Mouse (Mus musculus) heart, embryonic 15.5 days (tissue): ENCODE measurements at regions not wholly inside any gene's neighbourhood (a gene's known extent, or its start where the extent isn't known, plus 50 kb on each side); places are given as distances from the start of the nearest gene placed in this dataset.

ENCODE experiments used
- ATAC-seq: fragments of 200-750 bp; cut with Nextera tagmentation; replicated peaks from 2 replicates; pipeline ENCODE4 v1.8.0; 2017; ENCODE audit warnings: low read depth, moderate TSS enrichment; ENCODE audit not compliant: insufficient number of reproducible peaks, insufficient read depth, low FRiP score
- H3K27ac ChIP-seq: fragments of 300-500 bp; sonication (generic); 2 replicates; pipeline ENCODE4 v1.5.1; 2015; ENCODE audit warnings: mild to moderate bottlenecking, inconsistent platforms
- H3K27me3 ChIP-seq: fragments of 300-500 bp; sonication (generic); 2 replicates; pipeline ENCODE4 v1.6.1; 2015; ENCODE audit warnings: inconsistent platforms
- H3K36me3 ChIP-seq: fragments of 300-500 bp; sonication (generic); 2 replicates; pipeline ENCODE4 v1.6.1; 2015; ENCODE audit warnings: mild to moderate bottlenecking, inconsistent platforms
- H3K4me1 ChIP-seq: fragments of 300-500 bp; sonication (generic); replicated peaks from 2 replicates; pipeline ENCODE4 v1.6.1; 2015; ENCODE audit warnings: inconsistent platforms
- H3K4me2 ChIP-seq: fragments of 300-500 bp; sonication (generic); 2 replicates; pipeline ENCODE4 v1.6.1; 2015; ENCODE audit warnings: inconsistent platforms, mild to moderate bottlenecking, moderate library complexity
- H3K4me3 ChIP-seq: fragments of 300-500 bp; sonication (generic); 2 replicates; pipeline ENCODE4 v1.5.1; 2015; ENCODE audit warnings: mild to moderate bottlenecking, inconsistent platforms
- H3K9ac ChIP-seq: fragments of 300-500 bp; sonication (generic); 2 replicates; pipeline ENCODE4 v1.6.1; 2015; ENCODE audit warnings: mild to moderate bottlenecking, inconsistent platforms
- H3K9me3 ChIP-seq: fragments of 300-500 bp; sonication (generic); replicated peaks from 2 replicates; pipeline ENCODE4 v1.6.1; 2016; ENCODE audit warnings: inconsistent platforms
- WGBS: fragments of 180-500 bp; shearing (Covaris S2); methylation state at CpG from one replicate; pipeline ENCODE4 v1.1.7; 2015; ENCODE audit warnings: mixed read lengths; 5-methylcytosine and 5-hydroxymethylcytosine counted together

GRCm38 (mm10) chr1:80069141-80069540 is 149.1 kb downstream of the Fam124b start:
- H3K9me3 ChIP-seq: no peaks in the 10 kb centered on the region
- H3K27me3 ChIP-seq: no peaks in the 10 kb centered on the region
- H3K4me2 ChIP-seq: no peak overlapping the region
- ATAC-seq: no peak
- H3K27ac ChIP-seq: no peak overlapping the region
- no peak overlapping the region for H3K4me3 ChIP-seq
- 69% methylated on average over 4 of the region's 4 CpGs for WGBS
- no peaks in the 10 kb centered on the region for H3K4me1 ChIP-seq
- no peak overlapping the region for H3K9ac ChIP-seq
- H3K36me3 ChIP-seq: no peaks in the 10 kb centered on the region

DNA sequence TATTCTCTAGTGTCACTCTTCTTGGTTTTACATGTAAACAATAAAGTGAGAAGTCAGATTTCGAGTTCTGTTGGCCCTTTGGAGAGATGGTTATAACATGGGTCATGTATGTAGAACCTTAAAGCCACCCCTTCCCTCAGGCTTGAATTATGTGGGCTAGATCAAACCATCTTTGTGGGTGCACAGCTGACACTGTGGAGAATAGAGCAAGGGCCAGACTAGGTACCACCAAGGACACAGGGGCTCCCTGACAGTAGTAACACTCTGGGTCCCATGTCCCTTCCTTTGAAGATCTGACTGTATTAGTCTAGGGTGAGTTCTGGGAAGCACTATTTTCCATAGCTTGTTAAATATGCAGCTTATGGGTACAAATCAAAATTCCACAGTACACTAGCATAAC is 156.2 kb downstream of the Fam124b start:
- Histone ChIP-seq H3K27ac (no peak overlapping the region), H3K36me3 (no peaks in the 10 kb centered on the region), H3K9ac (no peak overlapping the region), H3K4me1 (no peaks in the 10 kb centered on the region), H3K9me3 (no peaks in the 10 kb centered on the region), H3K4me2 (no peak overlapping the region), H3K4me3 (no peak overlapping the region), H3K27me3 (no peaks in the 10 kb centered on the region)
- ATAC-seq: no peak
- WGBS: 64% methylated on average over 1 of the region's 1 CpGs

GRCm38 (mm10) chr1:80061632-80062031 is 156.6 kb downstream of the Fam124b start:
- no peaks in the 10 kb centered on the region for H3K27me3 ChIP-seq
- ATAC-seq: no peak
- H3K27ac ChIP-seq: no peak overlapping the region
- H3K36me3 ChIP-seq: no peaks in the 10 kb centered on the region
- no peak overlapping the region for H3K4me3 ChIP-seq
- H3K9me3 ChIP-seq: no peaks in the 10 kb centered on the region
- no peak overlapping the region for H3K9ac ChIP-seq
- WGBS: 69% methylated on average over 7 of the region's 7 CpGs
- H3K4me2 ChIP-seq: no peak overlapping the region
- H3K4me1 ChIP-seq: no peaks in the 10 kb centered on the region

DNA sequence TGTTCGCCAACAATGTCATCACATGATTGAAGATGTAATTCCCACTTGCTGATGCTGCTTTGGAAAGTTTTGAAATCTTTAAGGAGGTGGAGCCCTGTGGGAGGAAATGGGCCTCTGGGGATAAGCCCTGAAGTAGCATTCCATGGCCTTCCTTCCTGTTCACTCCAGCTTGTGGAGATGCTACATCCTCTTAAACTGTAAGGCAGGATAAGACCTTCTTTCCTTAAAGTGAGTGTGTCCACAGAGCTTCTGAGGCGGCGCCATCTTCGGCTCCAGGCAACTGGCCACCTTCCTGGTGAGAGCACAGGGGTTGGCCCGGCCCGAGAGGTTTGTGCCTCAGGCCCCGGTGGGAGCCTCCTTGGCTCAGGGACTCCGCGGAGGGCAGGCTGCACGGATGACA is 173.1 kb downstream of the Fam124b start:
- Histone ChIP-seq H3K36me3 (no peaks in the 10 kb centered on the region), H3K27ac (no peak overlapping the region), H3K4me1 (no peaks in the 10 kb centered on the region), H3K4me3 (no peak overlapping the region), H3K9ac (no peak overlapping the region), H3K9me3 (no peaks in the 10 kb centered on the region), H3K27me3 (no peaks in the 10 kb centered on the region), H3K4me2 (no peak overlapping the region)
- no peak for ATAC-seq
- WGBS: 82% methylated on average over 10 of the region's 10 CpGs

DNA sequence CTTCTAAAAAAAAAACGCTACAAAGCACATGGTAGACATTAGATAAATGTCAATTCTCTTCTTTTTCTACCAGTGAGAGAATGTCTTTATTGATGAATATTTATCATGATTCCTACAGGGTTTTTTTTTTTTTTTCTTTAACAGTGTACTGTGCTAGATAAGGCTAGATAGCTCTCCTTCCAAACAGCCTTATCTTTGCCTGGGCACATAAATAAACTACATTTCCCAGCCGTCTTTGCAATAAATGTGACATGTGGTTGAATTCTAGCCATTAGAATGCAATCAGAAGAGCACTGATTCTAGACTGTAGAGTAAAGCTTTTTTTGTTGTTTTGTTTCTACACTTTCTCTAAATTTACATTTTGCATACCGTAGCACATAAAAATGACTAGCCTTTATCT is 177.9 kb downstream of the Fam124b start:
- no peak overlapping the region for H3K9ac ChIP-seq
- ATAC-seq: no peak
- WGBS: 63% methylated on average over 3 of the region's 3 CpGs
- H3K4me2 ChIP-seq: no peak overlapping the region
- H3K27me3 ChIP-seq: no peaks in the 10 kb centered on the region
- H3K4me3 ChIP-seq: no peak overlapping the region
- H3K36me3 ChIP-seq: no peaks in the 10 kb centered on the region
- H3K4me1 ChIP-seq: no peaks in the 10 kb centered on the region
- H3K9me3 ChIP-seq: no peaks in the 10 kb centered on the region
- H3K27ac ChIP-seq: no peak overlapping the region

DNA sequence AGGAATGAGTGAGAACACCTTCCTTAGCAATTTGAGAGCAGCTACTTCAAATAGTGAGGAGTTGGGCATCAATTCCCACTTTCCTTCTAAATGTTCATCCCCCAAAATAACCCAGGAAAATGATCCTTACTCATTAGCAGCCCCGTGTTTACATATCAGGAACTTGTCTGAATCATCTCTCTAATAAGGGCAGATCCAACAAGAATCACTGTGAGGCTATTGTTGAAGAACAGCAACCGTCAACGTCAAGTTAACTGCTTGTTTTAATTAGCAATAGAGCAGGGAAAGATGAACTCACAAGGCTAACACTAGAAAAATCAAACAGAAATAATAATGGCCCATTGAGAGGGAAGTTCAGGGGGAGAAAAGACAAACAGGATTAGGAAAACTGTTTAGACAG is 178.4 kb downstream of the Fam124b start:
- Histone ChIP-seq H3K27ac (no peak overlapping the region), H3K27me3 (no peaks in the 10 kb centered on the region), H3K36me3 (no peaks in the 10 kb centered on the region), H3K4me3 (no peak overlapping the region), H3K4me1 (no peaks in the 10 kb centered on the region), H3K9ac (no peak overlapping the region), H3K4me2 (no peak overlapping the region), H3K9me3 (no peaks in the 10 kb centered on the region)
- WGBS: 53% methylated on average over 3 of the region's 3 CpGs
- no peak for ATAC-seq

DNA sequence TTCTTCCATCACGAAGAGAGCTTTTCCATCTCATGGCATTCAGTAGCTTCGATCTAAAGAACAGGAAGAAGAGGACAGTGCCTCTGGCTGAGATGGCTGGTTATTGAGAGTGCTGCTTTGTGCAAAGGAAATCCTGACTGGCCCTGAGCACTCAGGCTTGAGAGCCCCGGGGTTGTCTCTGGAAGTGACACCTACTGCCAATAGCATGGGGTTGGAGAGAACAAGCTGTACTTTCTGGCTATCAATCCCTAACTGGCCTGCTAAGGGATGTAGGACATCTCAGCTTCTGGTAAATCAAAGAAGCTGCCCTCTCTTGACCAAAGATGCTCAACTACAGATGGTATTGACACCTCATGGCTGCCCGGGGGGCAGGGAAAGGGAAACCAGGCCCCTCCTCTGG is 178.2 kb upstream of the Serpine2 start:
- Histone ChIP-seq H3K4me2 (no peak overlapping the region), H3K36me3 (no peaks in the 10 kb centered on the region), H3K9me3 (no peaks in the 10 kb centered on the region), H3K4me1 (no peaks in the 10 kb centered on the region), H3K27me3 (no peaks in the 10 kb centered on the region), H3K27ac (no peak overlapping the region), H3K4me3 (no peak overlapping the region), H3K9ac (no peak overlapping the region)
- 67% methylated on average over 4 of the region's 4 CpGs for WGBS
- no peak for ATAC-seq

GRCm38 (mm10) chr1:80038059-80038458 is 177.1 kb upstream of the Serpine2 start:
- Histone ChIP-seq H3K4me3 (no peak overlapping the region), H3K36me3 (no peaks in the 10 kb centered on the region)

GRCm38 (mm10) chr1:80036436-80036835 is 175.5 kb upstream of the Serpine2 start:
- no peak overlapping the region for H3K27ac ChIP-seq
- H3K4me2 ChIP-seq: no peak overlapping the region
- 90% methylated on average over 4 of the region's 4 CpGs for WGBS
- H3K36me3 ChIP-seq: no peaks in the 10 kb centered on the region
- no peak for ATAC-seq
- peaks cover 8% of the 10 kb centered on the region for H3K4me1 ChIP-seq
- no peak overlapping the region for H3K4me3 ChIP-seq
- H3K27me3 ChIP-seq: no peaks in the 10 kb centered on the region
- H3K9me3 ChIP-seq: no peaks in the 10 kb centered on the region
- H3K9ac ChIP-seq: no peak overlapping the region

More at GRCm38 (mm10) chr1:80038059-80038458, 177.1 kb upstream of the Serpine2 start:
- ATAC-seq: no peak
- no peak overlapping the region for H3K9ac ChIP-seq
- H3K27ac ChIP-seq: no peak overlapping the region
- H3K9me3 ChIP-seq: no peaks in the 10 kb centered on the region
- no peaks in the 10 kb centered on the region for H3K4me1 ChIP-seq
- H3K4me2 ChIP-seq: no peak overlapping the region
- H3K27me3 ChIP-seq: no peaks in the 10 kb centered on the region

DNA sequence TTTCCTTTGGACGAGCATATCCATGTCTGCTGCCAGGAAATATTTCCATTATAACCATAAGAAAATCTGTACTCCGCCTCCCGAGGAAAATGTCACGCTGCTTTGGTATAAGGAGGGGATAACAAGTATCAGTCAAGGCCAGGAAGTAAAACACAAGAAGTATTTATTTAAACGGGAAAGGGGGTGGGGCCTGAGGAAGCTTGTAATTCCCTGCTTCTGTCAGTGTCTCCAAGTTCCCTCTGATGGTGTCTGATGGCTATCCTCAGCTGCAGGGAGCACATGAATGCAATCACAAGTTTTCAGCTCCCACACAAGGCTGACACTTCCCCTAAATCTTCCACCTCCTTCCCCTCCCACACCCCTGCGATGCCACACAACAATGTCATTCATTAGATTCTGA is 172.5 kb upstream of the Serpine2 start:
- no peak overlapping the region for H3K4me3 ChIP-seq
- no peak overlapping the region for H3K4me2 ChIP-seq
- no peaks in the 10 kb centered on the region for H3K27me3 ChIP-seq
- H3K27ac ChIP-seq: peak overlapping the region; percentile 31; the same call in 1 of the 2 replicates
- peaks cover 18% of the 10 kb centered on the region for H3K4me1 ChIP-seq
- no peak overlapping the region for H3K9ac ChIP-seq
- 41% methylated on average over 6 of the region's 6 CpGs for WGBS
- no peaks in the 10 kb centered on the region for H3K9me3 ChIP-seq
- no peak for ATAC-seq
- no peaks in the 10 kb centered on the region for H3K36me3 ChIP-seq

DNA sequence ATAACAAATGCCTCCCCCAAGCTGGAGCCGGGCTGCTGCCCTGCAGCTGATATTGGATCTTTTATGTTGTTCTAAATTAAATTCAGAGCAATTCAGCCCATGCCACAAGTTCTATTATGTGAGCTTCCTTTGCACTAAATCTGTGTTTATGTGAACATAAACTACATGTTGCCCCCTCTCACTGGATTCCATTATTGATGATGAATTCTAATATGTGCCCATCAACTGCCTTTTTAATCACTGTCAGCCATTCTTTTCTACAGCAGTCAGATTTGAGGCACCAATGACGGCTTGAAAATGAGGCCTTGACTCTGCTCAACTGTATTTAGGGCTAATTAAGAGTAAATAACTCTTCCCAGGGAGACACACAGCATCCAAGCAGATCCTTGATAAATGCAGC is 172.1 kb upstream of the Serpine2 start:
- Histone ChIP-seq H3K9me3 (no peaks in the 10 kb centered on the region), H3K27me3 (no peaks in the 10 kb centered on the region), H3K4me1 (peaks cover 18% of the 10 kb centered on the region), H3K36me3 (no peaks in the 10 kb centered on the region), H3K4me3 (no peak overlapping the region), H3K27ac (peak overlapping the region; percentile 31; the same call in 1 of the 2 replicates), H3K4me2 (no peak overlapping the region), H3K9ac (no peak overlapping the region)
- ATAC-seq: no peak
- WGBS: 49% methylated on average over 2 of the region's 2 CpGs

GRCm38 (mm10) chr1:80032464-80032863 is 171.5 kb upstream of the Serpine2 start:
- no peak for ATAC-seq
- peaks cover 18% of the 10 kb centered on the region for H3K4me1 ChIP-seq
- H3K4me3 ChIP-seq: no peak overlapping the region
- no peak overlapping the region for H3K9ac ChIP-seq
- H3K9me3 ChIP-seq: no peaks in the 10 kb centered on the region
- no peaks in the 10 kb centered on the region for H3K27me3 ChIP-seq
- H3K27ac ChIP-seq: no peak overlapping the region
- no peaks in the 10 kb centered on the region for H3K36me3 ChIP-seq
- H3K4me2 ChIP-seq: no peak overlapping the region
